Mouse (Mus musculus) liver, embryonic 11.5 days (tissue): ENCODE measurements at regions not wholly inside any gene's neighbourhood (a gene's known extent, or its start where the extent isn't known, plus 50 kb on each side); places are given as distances from the start of the nearest gene placed in this dataset.

Experiments
- ATAC-seq: fragments of 200-750 bp; cut with Nextera tagmentation; replicated peaks from 2 replicates; pipeline ENCODE4 v1.8.0; 2017; ENCODE audit warnings: moderate number of reproducible peaks, mild to moderate bottlenecking, moderate TSS enrichment, moderate library complexity; ENCODE audit not compliant: low FRiP score
- DNase-seq: peaks from one replicate; pipeline ENCODE4 v3.0.0-alpha.2; 2017; ENCODE audit warnings: low spot score
- H3K27ac ChIP-seq: fragments of 300-500 bp; sonication (generic); 2 replicates; pipeline ENCODE4 v1.5.1; 2014; ENCODE audit warnings: mild to moderate bottlenecking, low read depth, low read length, control low read depth
- H3K27me3 ChIP-seq: fragments of 300-500 bp; sonication (generic); replicated peaks from 2 replicates; pipeline ENCODE4 v1.6.1; 2014; ENCODE audit warnings: low read length, mixed read lengths; ENCODE audit not compliant: control insufficient read depth, insufficient read depth
- H3K36me3 ChIP-seq: fragments of 300-500 bp; sonication (generic); 2 replicates; pipeline ENCODE4 v1.6.1; 2014; ENCODE audit warnings: mild to moderate bottlenecking, low read length, moderate library complexity, mixed read lengths; ENCODE audit not compliant: control insufficient read depth, insufficient read depth
- H3K4me1 ChIP-seq: fragments of 300-500 bp; sonication (generic); replicated peaks from 2 replicates; pipeline ENCODE4 v1.6.1; 2014; ENCODE audit warnings: low read length, mixed read lengths; ENCODE audit not compliant: control insufficient read depth, insufficient read depth
- H3K4me2 ChIP-seq: fragments of 300-500 bp; sonication (generic); 2 replicates; pipeline ENCODE4 v1.6.1; 2014; ENCODE audit warnings: mild to moderate bottlenecking, control low read depth, moderate library complexity
- H3K4me3 ChIP-seq: fragments of 300-500 bp; sonication (generic); 2 replicates; pipeline ENCODE4 v1.5.1; 2014; ENCODE audit warnings: low read depth, low read length, control low read depth
- H3K9ac ChIP-seq: fragments of 300-500 bp; sonication (generic); 2 replicates; pipeline ENCODE4 v1.6.1; 2014; ENCODE audit warnings: low read depth, low read length, control low read depth
- H3K9me3 ChIP-seq: fragments of 300-500 bp; sonication (generic); 2 replicates; pipeline ENCODE4 v1.6.1; 2016; ENCODE audit warnings: low read length, inconsistent platforms, mixed read lengths; ENCODE audit not compliant: control insufficient read depth
- WGBS: fragments of 180-500 bp; shearing (Covaris S2); extraction: QIAGEN DNeasy Blood & Tissue Kit; methylation state at CpG from one replicate; pipeline ENCODE4 v1.1.7; 2014; 5-methylcytosine and 5-hydroxymethylcytosine counted together

DNA sequence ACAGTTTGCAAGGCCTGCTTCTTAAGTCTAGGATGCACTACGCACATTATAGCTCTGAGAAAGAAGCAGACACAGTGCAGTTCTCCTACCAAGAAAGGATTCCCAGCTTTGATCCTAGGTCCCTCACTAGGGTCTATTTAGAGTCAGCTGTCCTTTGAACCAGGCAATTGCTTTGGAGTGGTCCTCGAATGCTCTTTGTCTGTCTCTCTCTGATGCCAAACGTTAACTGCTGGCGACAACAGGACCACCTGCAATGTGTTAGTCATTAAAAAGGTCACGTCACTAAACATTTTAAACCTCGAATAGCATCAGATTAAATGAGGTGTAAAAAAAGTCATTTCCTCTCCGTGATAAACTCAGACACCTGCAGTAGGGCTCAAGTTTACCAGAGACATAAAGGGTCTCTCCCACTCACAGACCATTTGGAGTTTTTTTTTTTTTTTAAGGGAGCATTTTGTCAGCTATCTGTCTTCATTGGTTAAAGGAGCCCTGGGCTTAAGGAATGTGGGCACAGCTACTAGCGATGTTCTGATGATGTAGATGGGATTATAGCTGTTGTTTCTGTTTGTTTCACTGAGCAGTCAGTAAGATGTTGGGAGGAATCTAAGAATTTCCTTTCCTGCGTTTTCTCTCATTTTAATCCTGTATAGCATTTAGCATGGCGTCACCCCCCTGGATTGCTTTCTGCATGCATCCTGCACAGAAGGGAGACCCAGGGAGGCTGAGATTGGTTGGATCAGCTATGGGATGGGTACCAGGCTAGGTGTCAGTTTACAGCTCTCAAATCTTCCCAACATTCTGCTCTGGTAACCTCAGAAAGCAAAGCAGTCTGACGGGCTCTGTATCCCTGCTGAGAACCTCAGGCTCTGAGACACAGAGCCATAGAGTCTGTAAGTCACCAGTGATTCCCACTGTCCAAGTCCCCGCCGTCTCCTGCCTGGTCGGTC lies 615.3 kb upstream of the Sall1 start:
- DNase-seq (no peak), ATAC-seq (no peak)
- no peaks in the 10 kb centered on the region for H3K36me3 ChIP-seq
- no peaks in the 10 kb centered on the region for H3K4me1 ChIP-seq
- no peaks in the 10 kb centered on the region for H3K27me3 ChIP-seq
- H3K9ac ChIP-seq = no peak overlapping the region
- H3K27ac ChIP-seq = no peak overlapping the region
- 32% methylated on average over 14 of the region's 14 CpGs for WGBS
- no peaks in the 10 kb centered on the region for H3K9me3 ChIP-seq
- H3K4me3 ChIP-seq = no peak overlapping the region
- H3K4me2 ChIP-seq = peak overlapping the region; percentile 8; the same call in 1 of the 2 replicates

DNA sequence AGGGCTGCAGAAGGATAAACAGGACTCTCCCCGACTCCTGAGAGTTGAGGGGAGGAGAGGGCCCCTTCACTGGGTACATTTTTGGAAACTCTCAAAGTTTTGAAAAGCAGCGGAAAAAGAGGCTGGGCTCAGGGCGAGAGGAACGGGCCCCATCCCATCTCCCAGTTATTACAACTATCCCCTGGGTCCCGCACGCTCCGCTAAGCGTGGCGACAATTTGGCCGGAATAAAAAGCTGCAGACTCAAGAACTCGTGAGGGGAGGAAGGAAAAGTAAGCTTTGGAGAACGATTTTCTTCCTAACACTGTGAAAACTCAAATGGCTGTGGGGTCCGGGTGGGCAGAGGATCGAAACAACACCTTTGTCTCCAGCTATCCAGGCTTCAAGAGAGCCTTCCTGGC lies 611.4 kb upstream of the Sall1 start:
- ATAC-seq = no peak
- 84% methylated on average over 14 of the region's 14 CpGs for WGBS
- H3K27ac ChIP-seq = no peak overlapping the region
- no peaks in the 10 kb centered on the region for H3K4me1 ChIP-seq
- H3K4me2 ChIP-seq = no peak overlapping the region
- H3K9me3 ChIP-seq = no peaks in the 10 kb centered on the region
- no peaks in the 10 kb centered on the region for H3K27me3 ChIP-seq
- H3K9ac ChIP-seq = no peak overlapping the region
- no peak for DNase-seq
- no peak overlapping the region for H3K4me3 ChIP-seq
- H3K36me3 ChIP-seq = no peaks in the 10 kb centered on the region

DNA sequence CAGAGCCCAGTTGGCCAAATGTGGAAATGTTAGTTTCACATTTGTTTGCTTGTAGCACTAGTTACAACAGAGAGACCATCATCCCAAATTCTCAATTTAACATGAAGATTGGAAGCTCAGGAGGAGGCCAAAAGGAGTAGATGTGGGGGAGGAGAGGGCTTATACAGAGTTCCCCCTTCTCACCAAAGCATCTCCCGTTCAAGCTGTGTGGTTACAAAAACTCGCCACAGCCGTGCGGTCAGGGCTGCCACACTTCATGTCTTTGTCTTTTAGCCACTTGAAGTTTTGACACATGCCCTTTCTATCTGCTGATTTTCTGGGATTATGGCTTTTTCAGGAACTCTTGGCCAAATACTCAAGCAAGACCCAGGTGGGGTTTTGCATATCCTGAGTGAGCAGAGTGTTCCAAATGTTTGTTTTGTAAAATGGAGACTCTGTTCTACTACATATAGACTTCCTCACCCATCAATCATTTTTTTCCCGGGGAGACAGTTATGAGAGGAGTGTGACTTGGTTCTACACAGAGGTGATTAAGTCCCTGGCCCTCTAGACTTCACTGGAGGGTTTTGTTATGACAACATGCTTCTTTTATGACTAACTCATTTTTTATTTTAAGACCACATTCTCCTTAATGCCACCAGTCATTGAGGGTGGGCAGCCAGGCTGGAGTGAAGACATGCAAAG lies 605.4 kb upstream of the Sall1 start:
- 58% methylated on average over 5 of the region's 5 CpGs for WGBS
- Histone ChIP-seq H3K9ac (no peak overlapping the region), H3K4me3 (no peak overlapping the region), H3K4me2 (no peak overlapping the region), H3K36me3 (no peaks in the 10 kb centered on the region), H3K9me3 (no peaks in the 10 kb centered on the region), H3K4me1 (no peaks in the 10 kb centered on the region), H3K27ac (no peak overlapping the region), H3K27me3 (no peaks in the 10 kb centered on the region)
- ATAC-seq = no peak
- no peak for DNase-seq

DNA sequence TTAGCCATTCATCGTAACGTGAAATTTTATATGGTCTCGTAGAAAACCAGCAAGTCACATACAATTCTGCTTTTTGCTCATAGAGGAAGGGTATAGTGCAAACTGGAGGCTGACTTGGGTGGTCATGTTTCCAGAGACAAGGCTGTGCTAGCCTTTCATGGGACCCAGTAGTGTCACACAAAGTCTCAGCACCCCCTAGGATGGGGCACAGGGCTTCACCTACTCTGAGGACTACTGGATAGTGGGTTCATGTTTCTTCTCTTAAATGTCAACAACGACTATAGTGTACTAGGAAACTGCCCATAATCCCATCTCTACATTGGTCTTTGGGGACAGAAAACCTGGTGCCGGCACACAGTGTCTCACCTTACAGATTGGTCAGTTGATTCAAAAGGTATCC lies 603.0 kb upstream of the Sall1 start:
- Histone ChIP-seq H3K4me1 (no peaks in the 10 kb centered on the region), H3K27ac (no peak overlapping the region), H3K4me2 (no peak overlapping the region), H3K9me3 (no peaks in the 10 kb centered on the region), H3K9ac (no peak overlapping the region), H3K4me3 (no peak overlapping the region), H3K36me3 (no peaks in the 10 kb centered on the region), H3K27me3 (no peaks in the 10 kb centered on the region)
- 82% methylated on average over 5 of the region's 5 CpGs for WGBS
- ATAC-seq (no peak), DNase-seq (no peak)

DNA sequence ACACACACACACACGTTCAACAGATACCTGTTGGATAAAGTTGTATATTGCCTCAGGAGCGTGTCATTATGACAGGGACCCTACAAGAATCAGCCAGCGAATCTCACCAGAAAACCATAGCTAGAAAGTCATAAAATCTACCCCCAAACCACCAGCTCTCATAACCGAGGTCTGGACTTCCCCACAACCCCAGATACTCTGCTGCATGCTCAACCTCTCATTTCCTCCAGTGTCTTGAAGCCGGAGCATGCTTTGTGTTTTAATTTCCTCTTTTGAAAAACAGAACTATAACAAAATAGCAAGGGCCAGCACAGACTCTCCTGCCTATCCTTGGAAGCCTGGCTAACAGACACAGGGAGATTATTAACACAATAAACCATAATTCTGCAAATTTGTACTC lies 597.4 kb upstream of the Sall1 start:
- Histone ChIP-seq H3K27ac (no peak overlapping the region), H3K9me3 (no peaks in the 10 kb centered on the region), H3K4me2 (no peak overlapping the region), H3K4me3 (no peak overlapping the region), H3K9ac (no peak overlapping the region), H3K27me3 (no peaks in the 10 kb centered on the region), H3K4me1 (no peaks in the 10 kb centered on the region), H3K36me3 (no peaks in the 10 kb centered on the region)
- ATAC-seq = no peak
- 53% methylated on average over 5 of the region's 5 CpGs for WGBS
- no peak for DNase-seq

DNA sequence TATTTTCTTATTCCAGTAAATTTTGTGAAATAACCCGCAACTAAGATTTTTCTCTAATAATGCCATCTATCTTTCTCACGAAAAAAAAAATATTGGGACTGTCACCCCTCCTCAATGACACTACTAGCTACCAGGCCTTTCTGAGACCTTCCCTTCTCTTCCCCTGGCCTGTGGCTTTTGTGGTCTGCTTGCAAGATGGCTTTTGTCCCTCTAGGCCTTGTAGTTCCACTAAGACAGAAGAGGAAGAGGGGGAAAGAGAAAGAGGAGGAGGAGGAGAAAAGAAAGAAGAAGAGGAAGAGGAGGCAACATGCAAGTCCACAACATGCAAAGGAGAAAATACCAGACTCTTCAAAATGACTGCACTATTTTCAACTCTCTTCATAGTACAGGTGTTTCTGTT lies 590.9 kb upstream of the Sall1 start:
- Histone ChIP-seq H3K9me3 (no peaks in the 10 kb centered on the region), H3K4me2 (no peak overlapping the region), H3K4me3 (no peak overlapping the region), H3K27ac (no peak overlapping the region), H3K9ac (no peak overlapping the region), H3K36me3 (no peaks in the 10 kb centered on the region), H3K27me3 (no peaks in the 10 kb centered on the region), H3K4me1 (no peaks in the 10 kb centered on the region)
- ATAC-seq (no peak), DNase-seq (no peak)
- WGBS = 64% methylated on average over 2 of the region's 2 CpGs

DNA sequence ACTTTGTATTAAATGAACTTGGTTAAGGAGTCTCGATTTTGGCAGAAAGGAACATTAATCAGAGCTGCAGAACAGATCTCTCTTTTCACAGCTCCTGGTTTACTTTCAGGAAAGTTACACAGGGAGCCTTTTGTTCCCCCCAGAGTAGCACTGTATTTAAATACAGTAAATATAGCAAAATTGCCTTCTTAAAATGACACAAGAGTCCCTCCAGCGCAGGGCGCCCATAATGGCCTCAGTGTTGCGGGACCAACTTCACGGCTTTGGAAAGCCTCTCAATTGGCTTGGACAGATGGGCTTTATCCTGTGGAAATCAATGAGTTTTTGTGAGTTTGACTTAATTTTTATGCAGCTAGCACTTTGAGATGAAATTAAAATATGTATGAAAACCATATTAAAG lies 588.3 kb upstream of the Sall1 start:
- Histone ChIP-seq H3K4me3 (no peak overlapping the region), H3K36me3 (no peaks in the 10 kb centered on the region), H3K9ac (no peak overlapping the region), H3K27ac (no peak overlapping the region), H3K4me2 (no peak overlapping the region), H3K9me3 (no peaks in the 10 kb centered on the region), H3K4me1 (no peaks in the 10 kb centered on the region), H3K27me3 (no peaks in the 10 kb centered on the region)
- ATAC-seq (no peak), DNase-seq (no peak)
- 84% methylated on average over 5 of the region's 5 CpGs for WGBS

DNA sequence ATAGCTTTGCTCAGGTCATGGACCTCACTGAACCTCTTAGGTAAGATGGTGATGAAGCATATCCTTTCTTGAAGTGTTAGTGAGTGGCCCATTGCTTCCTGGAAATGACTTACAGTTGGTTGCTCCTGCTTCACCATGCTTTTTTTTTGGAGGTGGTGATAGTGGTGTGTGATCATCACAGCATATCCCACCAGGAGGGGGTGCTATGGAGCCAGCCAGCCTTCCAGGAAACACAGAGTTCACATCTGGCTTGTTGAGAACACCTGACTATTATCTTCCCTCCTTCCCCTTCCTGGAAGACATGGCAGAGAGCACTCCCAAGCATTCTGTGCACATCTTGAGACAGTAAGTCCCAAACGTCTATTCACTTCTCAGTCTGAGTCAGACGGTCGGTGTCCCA lies 586.6 kb upstream of the Sall1 start:
- DNase-seq = no peak
- 80% methylated on average over 3 of the region's 3 CpGs for WGBS
- no peak overlapping the region for H3K4me2 ChIP-seq

DNA sequence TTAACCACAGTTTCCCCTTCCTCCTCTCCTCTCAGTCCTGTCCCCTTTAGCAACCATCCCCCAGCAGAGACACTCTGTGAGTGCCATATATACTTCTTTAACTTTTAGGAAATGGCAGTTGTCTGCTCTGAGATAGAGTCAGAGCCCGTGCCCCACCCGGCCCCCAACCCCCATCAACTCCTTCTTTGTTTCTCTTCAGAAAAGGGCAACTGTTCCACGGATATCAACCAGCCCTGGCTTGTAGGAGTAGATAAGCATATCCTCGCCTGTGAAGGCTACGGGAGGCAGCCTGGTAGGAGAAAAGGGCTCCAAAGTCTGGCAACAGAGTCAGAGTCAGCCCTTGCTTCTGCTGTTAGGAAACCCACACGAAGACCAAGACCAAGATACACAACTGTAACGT lies 574.1 kb upstream of the Sall1 start:
- WGBS = 38% methylated on average over 7 of the region's 7 CpGs
- Histone ChIP-seq H3K9me3 (no peaks in the 10 kb centered on the region), H3K27ac (no peak overlapping the region), H3K27me3 (no peaks in the 10 kb centered on the region), H3K4me3 (no peak overlapping the region), H3K4me1 (no peaks in the 10 kb centered on the region), H3K4me2 (no peak overlapping the region), H3K36me3 (no peaks in the 10 kb centered on the region), H3K9ac (no peak overlapping the region)
- DNase-seq (no peak), ATAC-seq (peak; percentile 86)

More for the DNA sequence above, 586.6 kb upstream of the Sall1 start:
- Histone ChIP-seq H3K36me3 (no peaks in the 10 kb centered on the region), H3K4me1 (no peaks in the 10 kb centered on the region), H3K9ac (no peak overlapping the region), H3K4me3 (no peak overlapping the region), H3K27ac (no peak overlapping the region), H3K27me3 (no peaks in the 10 kb centered on the region), H3K9me3 (no peaks in the 10 kb centered on the region)
- ATAC-seq = no peak
